Mouse (Mus musculus): ENCODE data around the gene Clip3.

Gene Clip3

DNA sequence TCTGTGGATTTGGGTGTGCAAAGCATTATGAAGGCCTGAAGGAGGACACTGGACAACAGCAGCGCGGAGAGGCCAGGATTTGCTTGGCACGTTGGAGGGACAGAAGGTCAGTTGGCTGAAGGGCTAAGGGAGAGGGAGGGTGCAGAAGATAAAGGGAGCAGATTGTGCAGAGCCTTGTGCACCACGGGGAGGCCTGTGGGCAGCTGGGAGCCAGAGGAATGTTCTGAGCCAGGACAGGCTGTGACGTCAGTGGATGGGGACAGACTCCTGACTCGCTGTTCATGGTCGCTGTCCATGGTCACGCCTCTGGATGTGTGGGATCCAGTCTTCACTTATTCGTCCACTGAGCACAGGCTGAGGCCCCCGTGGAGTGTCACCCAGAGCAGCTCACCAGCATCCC lies 3.6 kb downstream of the Clip3 start:
- peak in 1 of 2 experiments; percentile 39 for DNase-seq (ENCODE audit: low spot score in 2 of 2)

DNA sequence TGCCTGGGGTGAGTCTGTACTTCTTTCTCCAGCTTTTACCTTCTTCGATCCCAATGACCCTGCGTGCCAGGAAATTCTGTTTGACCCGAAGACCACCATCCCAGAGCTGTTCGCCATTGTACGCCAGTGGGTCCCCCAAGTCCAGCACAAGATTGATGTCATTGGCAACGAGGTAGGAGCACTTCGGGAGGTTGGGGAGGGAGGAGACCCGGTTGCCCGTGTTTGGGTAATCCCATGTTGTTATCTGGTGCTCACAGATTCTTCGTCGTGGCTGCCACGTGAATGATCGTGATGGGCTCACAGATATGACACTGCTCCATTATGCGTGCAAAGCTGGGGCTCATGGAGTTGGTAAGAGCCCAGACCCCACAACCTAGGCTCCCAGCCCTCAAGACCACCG lies 5.3 kb downstream of the Clip3 start:
- DNase-seq (ENCODE audit: low spot score in 2 of 2): no peak

DNA sequence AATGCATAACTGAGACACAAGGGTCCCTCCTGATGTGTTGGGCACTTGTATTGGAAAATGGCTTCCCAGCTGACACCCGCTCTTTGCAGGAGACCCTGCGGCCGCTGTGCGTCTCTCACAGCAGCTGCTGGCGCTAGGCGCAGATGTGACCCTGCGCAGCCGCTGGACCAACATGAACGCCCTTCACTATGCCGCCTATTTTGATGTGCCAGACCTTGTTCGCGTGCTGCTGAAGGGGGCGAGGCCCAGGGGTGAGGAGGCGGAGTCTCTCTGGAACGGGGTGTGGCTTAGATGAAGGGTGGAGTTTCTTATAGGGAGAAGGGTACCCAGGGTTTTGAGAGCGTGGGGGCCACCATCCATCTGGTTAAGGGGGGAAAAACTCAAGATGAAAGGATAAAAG lies 5.7 kb downstream of the Clip3 start:
- DNase-seq (ENCODE audit: low spot score in 2 of 2): no peak

DNA sequence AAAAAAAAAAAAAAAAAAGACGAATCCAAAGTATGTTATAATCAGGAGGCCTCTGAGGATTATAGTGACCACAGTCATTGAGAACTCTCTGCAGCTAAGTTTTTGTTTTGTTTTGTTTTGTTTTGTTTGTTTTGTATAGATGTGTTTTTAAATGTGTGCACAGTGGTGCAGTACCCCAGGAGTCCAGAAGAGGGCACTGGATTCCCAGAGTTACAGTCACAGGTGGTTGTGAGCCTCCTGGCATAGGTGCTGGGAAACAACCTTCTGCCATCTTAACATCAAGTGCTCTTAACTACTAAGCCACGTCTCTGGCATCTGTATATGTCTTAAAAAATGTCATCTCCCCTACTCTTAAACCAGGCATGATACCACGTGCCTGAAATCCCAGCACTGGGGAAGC lies 9.4 kb downstream of the Clip3 start:
- no peak for DNase-seq (ENCODE audit: low spot score in 2 of 2)

DNA sequence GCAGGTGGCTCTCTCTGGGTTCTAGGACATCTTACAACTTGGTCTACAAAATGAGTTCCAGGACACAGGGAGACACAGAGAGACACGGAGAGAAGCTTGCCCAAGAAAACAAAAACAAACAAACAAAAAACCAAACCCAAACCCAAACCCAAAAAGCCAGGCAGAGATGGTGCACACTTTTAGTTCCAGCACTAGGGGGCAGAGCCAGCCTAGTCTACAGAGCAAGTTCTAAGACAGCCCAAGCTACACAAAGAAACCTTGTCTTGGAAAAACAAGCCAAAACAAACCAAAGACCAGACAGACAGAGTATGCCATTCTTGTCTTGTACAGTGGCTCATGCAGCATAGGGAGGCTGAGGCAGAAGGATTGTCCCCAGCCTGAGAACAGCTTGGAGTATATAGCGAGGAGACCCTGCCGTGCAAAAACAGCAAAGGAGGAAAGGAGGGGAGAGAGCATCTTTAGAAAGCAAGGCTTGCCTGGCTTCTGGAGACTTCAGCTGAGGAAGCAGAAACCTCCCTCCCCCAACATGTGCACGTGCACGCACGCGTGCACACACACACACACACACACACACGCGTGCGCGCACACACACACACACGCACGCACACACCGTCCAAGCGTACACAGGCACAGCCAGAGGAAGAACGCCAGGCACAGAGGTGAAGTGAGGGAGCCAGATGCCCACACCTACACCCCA lies 14.7 kb downstream of the Clip3 start:
- DNase-seq (ENCODE audit: low spot score in 2 of 2): no peak

DNA sequence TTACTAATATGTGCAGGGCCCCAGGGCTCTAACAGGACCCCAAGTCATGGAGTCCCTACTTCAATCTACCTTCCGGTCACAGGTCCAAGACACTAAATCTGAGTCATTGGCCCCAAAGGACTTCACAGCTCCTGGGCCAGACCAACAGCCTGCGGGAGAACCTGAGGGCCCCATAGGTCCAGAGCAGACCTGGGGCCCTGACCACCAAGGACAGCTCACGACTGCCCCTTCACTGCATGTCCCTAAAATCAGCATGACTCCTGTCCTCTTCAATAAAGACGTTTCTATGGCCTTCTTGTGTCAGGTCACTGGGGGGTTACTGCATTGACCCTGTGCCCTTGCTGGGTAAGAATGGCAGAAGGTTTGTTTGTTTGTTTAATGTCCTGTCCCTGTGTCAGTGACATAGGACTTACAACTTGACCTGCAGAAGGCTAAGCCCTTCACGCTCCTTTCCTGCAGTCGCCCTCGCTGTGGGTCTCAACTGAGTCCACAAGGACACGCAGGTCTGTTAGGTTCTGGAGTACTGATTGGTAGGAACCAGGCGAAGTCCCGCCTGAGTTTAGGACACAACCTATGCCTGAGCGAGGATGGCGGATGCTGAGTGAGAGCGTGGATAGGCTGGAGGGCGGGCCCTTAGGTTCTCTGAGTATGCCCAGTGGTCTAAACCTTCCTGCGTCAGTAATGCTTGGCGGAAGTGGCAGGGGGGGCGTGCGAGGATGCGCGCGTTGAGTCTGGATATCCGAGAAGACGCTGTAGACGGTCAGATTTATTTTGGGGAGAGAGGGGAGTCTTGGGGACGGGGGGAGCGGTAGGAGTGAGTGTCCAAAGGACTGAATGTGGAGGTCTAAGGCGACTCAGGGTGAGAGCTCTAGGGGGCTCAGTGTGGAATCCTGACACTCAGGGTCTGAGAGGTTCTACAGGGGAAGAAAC lies 16.8 kb downstream of the Clip3 start, which contains the start of gene Alkbh6:
Gene Alkbh6 (plus strand): TSS at position 642 of the 930 bp plus-strand sequence.
- peak; percentile 74 to 89 for DNase-seq (ENCODE audit: low spot score in 2 of 2)

DNA sequence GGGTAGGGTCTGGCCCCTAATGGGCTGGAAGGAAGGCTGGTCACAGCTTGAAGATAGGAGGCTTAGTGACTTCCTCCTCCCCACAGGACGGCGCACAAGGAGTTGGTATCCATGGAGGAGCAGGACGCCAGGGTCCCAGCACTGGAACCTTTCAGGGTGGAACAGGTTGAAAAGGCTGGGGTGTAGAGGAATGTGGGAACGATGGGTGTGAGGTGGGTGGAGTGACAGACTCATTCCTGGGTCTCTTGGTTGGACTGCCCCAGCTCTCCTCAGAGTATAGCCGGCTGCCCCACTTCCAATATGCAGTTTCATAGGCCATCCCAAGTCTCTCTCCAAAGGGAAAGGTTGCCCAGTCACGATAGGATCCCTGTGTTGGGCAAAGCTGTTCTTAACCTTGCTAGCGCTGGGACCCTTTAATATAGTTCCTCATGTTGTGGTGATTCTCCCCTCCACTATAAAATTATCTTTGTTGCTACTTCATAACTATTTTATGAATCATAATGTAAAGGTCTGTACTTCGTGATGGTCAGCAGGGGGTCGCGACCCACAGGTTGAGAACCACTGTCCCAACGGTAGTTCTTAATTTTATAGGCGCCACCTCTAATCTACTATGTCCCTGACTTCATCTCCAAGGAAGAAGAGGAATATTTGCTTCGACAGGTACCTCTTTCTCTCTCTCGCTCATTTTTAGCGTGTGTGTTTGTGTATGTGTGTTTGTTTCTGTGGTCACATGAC lies 18.0 kb downstream of the Clip3 start:
- no peak for DNase-seq (ENCODE audit: low spot score in 2 of 2)

DNA sequence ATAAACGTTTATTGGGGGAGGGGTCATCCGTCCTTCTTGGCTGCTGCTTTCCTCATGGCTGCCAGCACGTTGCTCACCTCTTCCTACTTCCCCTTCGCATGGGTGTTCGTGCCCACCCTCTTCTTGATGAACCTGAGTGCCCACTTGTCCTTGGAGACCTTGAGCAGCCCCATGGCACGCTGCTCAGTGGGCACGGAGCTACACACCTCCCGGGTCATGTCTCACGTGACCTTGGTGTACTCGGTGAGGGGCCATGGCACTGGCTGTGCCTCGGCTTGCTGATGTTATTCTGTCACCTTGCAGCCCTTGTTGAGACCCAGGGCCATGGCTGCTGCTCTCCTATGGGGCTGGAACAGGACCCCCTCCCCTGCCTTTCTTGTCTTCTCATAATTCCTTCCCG lies 18.6 kb downstream of the Clip3 start:
- no peak for DNase-seq (ENCODE audit: low spot score in 2 of 2)

DNA sequence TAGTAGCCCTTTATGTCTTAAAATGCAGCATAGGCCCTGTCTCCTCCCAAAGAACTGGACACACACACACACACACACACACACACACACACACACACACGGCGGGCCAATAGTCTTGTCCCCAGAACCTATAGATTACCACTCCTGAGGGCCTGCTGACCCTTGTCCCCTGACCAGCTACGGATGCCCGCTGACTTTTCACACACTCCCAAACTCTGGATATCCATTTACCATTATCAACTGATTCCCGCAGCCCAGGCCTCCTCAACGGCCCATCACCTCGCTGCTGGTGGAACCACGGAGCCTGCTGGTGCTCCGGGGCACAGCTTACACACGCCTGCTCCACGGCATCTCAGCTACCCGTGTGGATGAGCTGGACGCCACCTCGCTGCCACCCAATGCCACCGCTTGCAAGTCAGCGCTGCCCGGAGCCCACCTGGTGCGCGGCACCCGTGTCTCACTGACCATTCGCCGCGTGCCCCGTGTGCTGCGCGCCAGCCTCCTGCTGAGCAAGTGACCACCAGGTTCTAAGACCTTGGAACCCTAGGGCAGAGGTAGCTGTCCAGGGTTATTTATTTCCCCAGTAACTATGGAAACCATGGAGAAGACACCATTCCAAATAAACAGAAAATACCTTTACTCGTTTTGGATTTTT lies 22.3 kb downstream of the Clip3 start:
- DNase-seq (ENCODE audit: low spot score in 2 of 2): no peak

DNA sequence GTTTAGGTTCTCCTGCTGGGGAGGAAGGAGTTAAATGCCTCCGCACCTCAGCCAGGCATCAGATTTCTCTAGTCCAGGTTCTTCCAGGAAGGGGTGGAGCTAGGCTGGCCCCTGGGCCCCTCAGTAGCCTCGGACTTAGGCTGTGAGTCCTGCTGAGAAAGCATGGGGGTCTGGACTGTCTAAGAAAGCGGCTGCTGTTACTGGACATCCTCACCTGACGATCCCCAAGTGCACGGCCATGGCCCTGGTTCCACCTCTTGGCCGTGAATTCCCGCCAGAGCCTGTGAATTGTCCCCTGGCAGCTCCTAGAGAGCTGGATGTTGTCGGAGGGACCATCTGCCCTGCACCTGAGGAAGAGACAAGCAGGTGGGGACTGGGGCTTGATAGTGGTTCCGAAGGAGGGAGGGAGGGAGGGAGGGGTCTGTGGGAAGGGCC lies 23.2 kb downstream of the Clip3 start, which contains the start of gene Syne4:
Gene Syne4 (plus strand): TSS at position 87 of the 435 bp plus-strand sequence.
- no peak for DNase-seq (ENCODE audit: low spot score in 2 of 2)

DNA sequence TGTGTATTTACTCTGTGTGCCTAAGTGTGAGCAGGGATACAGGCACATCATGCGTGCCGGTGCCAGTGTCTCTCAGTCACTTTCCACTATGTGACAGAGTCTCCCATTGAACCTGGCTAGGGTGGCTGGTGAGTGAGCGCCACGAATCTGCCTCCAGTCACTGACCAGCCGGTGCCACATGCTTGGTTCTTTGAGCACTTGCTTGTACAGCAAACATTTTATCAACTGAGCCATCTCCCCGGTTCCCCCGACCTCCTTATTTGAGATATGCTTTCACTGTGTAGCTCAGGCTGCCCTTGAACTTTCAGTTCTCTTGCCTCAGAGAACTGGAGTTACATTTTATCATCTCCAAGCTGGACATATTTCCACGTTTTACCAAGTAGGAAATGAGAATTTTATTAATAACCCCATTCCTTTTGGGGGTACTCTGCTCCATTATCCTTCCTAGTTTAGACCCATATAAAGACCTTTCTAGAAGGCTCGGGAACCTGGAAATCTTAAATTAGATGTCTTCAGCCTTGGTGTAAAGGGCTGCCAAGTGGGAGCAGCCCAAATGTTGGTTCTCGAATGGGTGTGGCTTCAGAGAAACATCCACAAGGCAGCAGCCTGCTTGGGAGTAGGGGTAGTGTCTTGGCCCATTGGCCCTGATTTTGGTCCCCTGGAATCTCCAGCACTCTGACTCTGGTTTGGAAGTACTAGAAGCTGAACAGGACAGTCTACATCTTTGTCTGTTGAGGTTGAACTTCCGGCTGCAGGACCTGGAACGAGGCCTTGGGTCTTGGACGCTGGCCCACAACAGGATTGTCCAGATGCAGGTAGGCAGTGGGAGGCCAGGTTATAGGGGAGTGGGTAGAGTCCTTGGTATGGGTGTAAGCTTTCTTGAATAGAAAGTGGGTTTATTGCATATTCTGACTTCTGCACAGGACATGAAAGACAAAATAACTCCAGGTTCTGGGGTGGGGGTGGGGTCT lies 24.3 kb downstream of the Clip3 start:
- DNase-seq (ENCODE audit: low spot score in 2 of 2): no peak

DNA sequence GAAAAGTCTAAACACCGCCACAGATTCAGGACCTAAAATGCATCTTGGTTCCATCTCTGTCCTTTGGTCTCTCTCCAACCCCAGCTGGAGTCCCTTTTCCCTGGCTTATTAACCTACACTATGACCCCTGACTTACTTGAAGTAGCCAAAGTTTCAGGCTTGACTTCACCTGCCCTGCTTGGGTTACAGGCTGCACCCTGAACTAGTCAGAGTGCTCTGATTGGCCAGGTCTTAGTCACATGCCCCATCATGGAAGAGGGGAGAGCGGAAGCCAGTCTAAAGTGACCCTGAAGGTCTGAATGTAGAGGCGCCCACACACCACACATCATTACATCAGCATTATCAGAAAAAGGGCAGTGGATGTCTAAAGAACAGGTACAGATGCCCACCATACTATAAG lies 26.6 kb downstream of the Clip3 start:
- no peak for DNase-seq (ENCODE audit: low spot score in 2 of 2)

DNA sequence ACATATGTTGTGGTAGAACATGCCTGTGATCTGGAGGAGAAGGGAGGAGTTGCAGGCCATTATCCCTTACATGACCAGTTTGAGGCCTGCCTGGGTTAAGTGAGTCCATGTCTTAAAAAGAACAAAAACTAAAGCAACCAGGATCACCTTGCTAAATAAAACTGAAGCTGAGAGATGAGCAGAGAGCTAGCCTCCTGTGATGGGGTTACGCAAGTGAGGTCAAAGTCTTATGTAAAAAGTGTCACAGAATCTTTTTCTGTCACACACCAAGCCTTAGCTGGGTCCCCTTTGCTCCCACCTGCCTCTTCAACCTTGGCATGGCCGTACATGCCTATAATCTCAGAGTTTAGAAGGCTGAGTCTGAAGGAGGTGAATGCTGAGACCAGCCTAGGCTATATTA lies 29.4 kb downstream of the Clip3 start:
- DNase-seq (ENCODE audit: low spot score in 2 of 2): no peak

DNA sequence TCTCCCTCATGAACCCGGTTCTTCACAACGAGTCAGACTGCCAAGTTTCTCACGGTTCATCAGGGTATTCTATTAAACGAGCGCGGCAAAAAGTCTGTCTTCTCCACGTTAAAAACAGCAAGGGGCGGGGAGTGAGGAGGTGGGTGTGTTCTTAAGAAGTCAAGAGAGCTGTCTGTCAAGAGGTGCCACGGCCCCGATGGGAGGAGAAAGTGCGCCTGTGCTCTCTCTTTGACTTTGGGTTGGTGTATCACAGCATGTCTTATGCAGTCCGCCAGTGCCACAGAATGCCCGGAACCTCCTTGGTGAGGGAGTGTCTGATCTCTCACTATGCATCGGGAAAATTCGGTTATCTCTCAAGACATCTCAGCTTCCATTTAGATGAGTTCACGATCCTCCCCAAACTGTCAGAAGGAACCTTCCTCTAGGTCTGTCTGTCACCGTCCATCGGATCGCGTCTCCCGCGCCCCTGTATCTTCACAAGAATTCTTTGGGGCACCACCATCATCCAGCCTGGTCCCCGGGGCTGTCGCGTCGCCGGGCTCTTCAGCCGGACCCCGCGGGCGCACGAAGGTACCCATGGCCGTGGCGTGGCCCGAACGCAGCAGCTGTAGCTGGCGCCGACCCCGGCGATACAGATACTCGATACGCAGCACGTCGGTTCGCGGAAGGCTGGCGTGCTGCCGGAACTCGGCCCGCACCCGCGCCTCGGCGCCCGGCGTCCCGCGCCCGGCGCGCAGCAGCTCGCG lies 30.2 kb downstream of the Clip3 start, which contains the start of gene E130208F15Rik:
Gene E130208F15Rik (plus strand): TSS at position 202 of the 746 bp plus-strand sequence.
- DNase-seq (ENCODE audit: low spot score in 2 of 2): no peak

DNA sequence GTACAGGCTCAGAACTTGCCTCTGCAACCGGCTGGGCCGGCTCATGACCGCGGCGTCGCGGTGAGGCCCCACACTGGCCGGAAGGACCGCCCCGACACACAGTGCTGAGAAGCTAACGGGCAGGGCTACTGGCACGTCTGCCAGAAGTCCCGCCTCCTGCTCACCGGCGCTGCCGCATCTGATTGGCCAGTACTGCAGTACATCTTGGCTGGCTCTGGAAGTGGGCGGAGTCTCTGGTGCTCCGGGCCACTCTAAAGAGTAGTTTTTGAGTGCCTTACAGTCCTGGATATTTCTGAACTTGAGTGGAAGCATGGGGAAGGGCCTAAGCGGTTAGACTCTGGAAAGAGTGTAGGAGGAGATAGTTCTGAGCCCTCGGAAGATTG lies 30.7 kb downstream of the Clip3 start:
- DNase-seq (ENCODE audit: low spot score in 2 of 2): peak; percentile 87 to 96

DNA sequence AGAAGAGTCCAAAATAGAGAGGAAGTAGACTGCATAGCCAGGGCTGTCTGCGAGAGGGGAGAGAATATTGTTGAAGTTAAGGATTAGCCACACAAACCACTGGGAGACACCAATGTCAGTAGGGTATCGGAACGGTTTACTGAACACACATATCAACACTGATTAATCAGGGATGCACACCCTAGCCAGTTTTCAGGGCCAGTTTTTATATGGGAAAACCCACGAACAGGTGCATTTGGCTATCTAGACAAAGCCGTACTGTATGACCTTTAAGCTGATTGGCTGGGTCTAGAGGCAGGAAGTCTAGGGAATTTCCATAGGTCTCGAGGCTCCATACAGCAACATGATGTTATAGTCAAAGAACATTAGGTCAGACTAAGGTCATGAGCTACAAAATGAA lies 31.3 kb downstream of the Clip3 start:
- DNase-seq (ENCODE audit: low spot score in 2 of 2): no peak

DNA sequence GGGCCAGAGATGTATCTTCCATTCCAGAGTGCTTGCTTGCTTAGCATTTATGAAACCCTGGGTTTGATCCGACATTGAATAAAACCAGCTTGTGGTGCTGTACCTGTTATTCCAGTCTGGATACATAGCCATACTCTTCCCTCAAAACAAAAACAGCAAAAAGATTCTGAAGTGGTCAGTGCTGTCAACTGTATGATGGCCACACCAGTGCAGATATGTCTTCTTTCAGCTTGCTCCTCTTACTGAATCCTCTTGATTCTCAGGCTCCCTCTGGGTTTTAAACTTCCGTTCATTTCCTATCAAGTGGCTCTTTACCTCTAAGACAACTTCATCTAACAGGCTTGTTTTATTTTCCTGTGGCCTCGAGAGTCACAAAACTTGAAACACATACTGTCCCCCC lies 32.3 kb downstream of the Clip3 start, which contains the start of gene Sdhaf1:
Gene Sdhaf1 (minus strand): TSS at position 101 of the 400 bp plus-strand sequence.
- DNase-seq (ENCODE audit: low spot score in 2 of 2): no peak

DNA sequence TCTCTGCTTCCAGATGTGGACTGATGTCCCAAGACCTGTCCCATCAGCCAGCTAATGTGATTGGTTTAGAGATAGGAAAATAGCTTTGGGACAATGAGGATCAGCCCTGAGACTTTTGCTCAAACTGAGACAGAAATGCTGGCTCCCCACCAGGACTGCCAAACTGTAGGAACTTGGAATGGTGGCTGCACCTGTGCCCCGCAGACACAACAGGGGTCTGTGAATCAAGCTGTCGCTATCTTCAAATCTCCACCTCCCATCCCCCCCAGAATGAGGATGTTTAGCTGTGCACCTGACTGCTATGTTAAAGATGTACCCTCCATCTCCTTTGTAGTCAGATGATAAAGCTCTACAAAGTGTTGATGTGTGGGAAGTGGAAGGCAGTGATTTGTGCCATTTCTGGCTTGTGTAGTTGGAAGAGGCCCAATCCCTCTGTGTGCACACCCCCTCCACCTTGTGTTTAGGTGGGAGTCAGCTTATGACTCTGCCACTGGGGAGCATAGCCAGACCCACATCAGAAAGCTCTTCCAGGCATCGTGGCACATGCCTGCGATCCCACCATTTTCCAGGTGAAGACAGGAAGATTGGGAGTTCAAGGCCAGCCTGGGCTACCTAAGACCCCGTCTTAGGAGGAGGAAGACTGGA lies 32.9 kb downstream of the Clip3 start:
- DNase-seq (ENCODE audit: low spot score in 2 of 2): no peak

DNA sequence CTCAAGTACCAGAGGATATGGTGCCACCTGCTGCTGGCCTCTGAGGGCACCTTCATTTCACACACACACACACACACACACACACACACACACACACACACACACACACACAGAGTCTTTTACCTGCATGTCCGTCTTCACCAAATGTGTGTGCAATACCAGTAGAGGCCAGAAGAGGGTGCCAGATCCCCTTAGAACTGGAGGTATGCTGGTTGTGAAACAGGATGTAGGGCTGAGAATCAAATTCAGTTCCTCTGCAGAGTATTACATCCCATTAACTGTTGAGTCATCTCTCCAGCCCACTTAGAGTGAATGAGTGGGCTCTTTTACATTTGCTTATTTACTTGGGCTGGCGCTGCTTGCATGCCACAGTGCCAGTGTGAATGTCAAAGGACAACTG lies 33.8 kb downstream of the Clip3 start:
- peak in 1 of 2 experiments; percentile 62 for DNase-seq (ENCODE audit: low spot score in 2 of 2)
